Mouse (Mus musculus) ZHBTc4 (cell line): ENCODE measurements around the gene Bcl11b.

Experiments used
- DNase-seq: peaks from one replicate; pipeline ENCODE4 v3.0.0-alpha.2; 2011; ENCODE audit warnings: low read depth, low spot score

The Bcl11b gene

DNA sequence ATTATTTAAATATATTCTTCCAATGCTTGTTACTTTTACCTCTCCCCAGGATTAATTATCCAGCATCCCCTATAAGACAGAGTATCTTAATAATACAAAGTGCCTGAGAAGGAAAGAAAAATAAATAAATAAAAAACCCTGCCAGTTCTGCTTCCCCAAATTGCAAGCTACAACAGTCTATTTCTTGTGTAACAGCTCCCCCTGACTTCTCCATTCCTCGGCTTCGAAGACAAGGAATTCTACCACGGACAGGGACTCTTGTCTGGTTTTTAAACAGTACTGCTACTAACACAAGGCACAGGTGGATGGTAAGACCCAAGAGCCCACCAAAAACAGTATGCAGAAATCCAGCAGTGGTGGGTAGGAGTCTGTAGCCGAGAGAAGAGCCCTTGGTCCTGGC, 64.2 kb downstream of the Bcl11b start:
- DNase-seq: no peak

DNA sequence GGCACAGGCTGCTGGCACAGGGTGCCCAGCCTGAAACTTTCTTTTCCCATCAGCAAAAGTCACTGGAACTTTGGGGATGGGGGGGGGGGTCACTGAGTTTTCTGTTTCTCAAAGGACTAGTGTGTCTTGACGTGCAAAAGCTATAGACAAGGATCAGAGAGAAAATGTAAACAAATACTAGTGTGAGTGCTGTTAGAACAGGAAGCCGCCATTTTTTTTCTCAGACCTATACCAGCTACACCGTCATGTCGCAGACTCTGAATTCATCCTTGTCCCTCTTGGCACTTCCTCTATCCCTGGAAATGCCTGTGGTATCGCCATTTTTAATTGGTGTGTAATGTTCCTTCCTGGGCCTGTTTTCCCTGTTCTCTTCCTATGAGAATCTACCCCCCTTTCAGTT, 66.4 kb downstream of the Bcl11b start:
- DNase-seq: no peak

DNA sequence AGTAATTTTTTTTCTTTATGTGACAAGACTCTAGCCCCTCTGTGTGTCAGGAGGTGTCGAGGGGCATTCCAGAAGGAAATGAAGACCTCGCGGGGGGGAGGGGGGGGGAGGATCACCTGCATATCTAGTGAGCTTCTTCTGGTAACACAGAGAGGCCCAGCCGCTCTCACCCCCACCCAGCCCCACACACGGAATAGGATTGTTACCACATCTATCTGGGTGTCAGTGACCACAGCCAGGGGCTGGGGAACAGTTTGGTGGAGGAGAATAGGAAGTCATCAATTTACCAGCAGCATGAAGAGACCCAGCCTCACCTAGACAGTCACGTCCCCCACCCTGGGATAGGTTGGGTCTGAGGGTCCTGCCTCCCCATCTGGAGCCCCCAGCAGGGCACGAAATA, 67.0 kb downstream of the Bcl11b start:
- DNase-seq: no peak

DNA sequence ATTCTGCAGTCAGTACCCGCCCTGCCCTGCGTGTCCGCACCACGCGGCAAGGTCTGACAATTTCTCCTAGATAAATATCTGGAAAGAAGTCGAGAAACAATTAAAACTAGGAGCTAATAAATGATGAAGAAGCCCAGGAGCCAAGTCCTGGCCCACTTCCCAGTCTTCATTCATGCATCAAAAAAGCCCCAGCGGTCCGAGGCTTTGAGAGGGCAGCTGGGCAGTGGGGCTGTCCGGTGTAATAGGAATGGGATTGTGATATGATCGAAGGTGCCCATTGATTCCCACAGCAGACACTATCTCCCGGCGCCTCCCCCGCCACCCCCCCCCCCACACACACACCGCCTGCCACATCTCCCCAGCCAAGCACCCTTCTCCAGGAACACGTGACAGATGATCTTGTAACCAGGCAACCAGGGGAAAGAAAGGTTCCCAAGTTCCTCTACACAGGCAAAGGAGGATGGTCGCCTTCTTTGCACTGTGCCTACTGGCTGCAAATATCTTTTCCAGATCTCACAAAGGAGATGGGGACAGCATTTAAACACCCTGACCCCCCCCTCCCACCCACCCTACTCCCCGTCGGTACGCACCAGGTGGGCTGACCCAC, 68.5 kb downstream of the Bcl11b start:
- no peak for DNase-seq

DNA sequence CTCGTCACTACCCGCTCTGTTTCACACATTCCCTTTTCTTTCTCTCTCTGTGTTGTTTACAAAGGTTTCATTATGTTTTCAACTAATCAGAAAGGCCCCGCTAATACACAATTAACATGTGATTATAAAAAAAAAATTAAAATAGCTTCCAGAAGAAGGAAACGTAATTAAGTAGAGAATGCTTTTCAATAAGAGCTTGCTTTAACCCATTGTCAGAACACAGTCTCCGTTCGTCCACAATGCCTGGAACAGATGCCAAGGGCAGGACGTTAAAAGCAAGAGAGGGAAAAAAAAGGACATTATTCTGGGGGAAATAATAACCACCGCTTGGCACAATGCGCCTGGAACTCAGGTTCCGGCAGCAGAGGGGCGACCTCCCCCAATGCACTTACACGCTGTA, 71.3 kb downstream of the Bcl11b start:
- no peak for DNase-seq

DNA sequence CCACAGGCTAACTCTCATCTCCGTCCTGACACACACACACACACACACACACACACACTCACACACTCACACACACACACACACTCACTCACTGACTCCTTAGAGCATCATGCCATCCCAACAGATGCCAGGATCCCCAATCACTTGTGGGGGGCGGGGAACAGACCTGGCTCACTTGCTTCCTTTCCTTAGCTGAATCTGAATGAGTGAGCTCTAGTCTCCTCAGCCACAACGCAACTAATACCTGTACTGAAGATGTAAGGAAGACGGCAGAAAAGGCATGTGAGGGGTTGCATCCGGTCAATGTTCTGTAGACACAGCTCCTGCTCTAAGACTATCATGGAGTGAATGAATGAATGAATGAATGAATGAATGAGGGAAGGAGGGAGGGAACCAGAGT, 71.9 kb downstream of the Bcl11b start:
- no peak for DNase-seq

DNA sequence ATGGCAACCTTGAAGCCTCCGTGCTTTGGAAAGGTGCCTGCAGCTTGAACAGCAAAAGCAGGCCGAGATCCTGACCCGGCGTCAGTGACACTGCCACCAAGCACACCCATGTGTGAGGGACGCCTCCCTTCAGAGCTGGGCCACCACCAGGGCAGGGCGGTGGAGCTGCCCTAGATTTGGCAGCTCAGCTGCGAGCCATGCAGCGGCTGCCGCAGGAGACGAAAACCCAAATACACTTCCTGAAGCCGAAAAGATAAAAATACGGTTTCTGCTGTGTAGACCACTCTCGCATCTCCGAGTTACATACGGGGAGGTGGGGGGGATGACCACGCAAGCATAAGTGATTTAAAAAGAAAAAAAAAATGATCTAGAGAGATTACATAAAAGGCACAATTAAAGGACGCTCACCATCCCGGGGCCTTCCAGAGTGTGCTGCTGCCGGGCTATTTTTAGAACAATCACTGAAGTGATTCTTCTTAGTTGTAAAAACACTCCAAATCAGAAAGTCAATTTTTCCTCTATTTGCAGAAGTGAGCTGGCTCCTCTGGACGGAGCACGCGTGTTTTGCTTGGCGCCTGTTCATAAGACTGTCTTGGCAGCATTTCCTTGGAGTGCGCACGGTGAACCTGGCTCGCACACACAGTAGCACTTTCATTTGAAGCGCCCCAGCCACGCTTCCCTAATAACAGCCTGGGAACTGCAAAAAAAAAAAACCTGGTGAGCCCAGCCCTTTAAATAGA, 72.6 kb downstream of the Bcl11b start:
- DNase-seq: no peak

DNA sequence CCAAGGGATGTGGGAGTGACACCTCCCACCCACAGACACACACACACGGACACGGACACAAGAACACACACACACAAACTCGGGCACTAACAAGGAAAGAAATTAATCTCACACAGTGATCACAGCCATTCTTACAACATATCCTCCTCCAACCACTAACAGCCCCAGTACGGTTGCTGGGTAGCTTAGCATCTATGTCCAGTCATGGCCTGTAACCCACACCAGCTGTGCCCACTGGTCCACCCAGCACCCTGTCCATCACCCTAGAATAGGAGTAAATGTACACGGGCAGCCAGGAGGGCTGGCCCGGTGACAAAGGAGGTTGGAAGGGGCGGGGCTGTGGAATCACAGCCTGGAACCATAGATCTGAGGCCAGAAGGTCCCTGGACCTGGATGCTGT, 74.5 kb downstream of the Bcl11b start:
- no peak for DNase-seq

DNA sequence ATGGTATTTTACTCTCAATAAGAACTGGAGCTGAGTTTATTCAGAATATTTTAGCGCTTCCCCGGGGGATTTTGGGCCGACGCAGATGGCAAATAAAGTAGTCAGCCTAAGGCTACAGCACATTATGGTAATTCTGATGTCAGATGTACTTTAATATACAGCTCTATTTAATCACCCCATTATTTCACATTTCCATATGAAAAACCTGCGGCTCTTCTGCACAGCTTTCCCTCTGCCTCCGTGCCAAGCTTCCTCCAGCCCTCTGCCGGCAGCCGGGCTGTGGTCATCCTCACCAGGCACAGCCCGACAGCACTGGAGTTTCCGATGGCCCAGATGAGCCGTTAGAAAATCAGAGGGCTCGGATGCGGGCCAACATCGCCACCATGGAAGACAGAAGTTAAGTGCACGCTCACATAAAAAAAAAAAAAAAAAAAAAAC, 74.9 kb downstream of the Bcl11b start:
- DNase-seq: no peak

DNA sequence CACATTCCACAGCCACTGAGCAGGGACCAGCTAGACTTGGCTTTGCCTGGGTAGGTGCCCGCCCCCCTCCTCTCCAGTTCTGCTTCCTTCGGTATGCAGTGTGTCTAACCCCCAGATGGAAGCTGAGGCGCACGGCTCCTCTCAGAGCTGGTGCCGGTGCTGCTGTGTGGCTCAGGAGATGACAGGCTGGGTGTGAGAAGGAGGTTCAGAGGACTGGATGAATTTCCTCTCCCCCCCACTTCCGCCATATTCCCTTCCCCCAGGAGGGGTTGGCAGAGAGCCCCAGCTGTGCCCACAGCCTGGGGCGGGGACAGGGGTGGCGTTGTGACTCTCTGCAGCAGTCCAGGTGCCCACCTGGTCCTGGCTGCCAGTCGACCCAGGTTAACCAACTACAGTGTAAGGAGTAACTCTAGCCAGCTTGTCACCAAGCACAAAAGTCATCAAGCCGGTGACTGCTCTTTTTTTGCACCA, 75.4 kb downstream of the Bcl11b start:
- no peak for DNase-seq

DNA sequence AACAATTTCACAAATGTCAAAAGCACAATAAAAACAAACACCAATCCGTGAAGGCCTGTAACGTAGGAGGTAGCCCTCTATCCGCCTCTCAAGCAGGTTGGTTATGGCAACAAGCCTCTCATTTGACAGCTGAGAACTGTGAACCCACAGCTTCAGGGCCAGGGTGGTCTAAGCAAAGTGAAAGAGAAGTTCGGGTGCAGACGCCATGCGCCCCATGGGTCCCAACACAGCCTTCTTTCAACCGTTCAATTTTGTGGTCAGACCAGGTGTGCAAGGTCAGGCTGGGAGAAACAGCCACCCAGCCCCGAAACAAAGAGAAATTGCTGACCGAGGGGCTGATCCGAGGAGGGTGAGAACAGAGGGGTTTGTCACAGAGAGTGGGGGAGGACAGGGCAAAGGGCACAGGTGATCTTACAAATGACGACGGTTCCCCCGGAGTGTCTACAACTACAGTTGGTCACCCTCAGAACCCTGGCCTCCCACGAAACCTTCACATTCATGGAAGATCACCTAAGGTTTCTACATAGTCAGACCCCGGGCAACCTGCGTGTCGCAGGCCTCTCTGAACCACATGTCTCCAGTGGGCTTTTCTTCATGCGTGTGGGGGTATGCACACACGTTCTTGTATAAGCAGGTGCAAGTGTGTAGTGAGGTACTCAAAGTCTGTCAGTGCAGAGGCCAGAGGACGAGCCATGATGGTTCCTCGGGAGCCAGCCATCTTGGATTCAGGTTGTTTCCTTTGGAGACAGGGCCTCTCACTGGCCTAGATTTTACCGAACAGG, 77.1 kb downstream of the Bcl11b start:
- no peak for DNase-seq

DNA sequence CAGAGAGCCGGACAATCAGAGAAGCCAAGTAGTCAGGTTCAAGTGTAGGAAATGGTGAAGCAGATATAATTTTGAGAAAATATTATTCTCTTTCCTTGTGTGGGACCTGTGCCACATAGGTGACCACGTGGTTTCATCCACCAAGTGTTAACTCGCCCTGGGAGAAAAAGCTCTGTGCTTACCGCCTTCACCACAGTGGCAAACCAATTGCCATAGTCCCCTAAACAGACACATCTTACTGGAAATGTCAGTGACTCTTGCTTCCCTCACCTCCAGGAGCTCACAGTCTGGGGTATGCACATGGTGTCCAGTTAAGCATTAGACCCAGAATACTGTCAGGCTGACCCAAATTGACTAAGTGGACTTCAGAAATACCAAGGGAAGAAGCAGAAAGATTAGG, 78.7 kb downstream of the Bcl11b start:
- no peak for DNase-seq

DNA sequence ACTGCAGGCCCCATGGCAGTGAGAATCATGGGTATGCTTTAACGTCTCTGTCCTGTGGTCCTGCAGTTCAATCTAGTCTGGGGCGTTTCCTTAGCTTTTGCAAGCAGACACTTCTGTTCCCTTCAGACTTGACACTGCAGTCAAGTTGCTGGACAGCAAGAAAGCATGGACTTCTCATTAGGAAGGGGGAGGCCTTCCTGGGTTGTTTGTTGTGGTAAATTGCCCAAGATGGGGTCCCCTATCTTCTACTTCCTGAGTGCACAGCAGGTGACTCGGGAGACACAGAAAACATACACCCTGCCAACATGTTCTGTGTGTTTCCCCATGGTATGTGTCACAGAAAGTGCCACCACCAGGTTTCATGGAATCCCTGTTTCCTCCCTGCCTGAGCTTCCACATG, 79.4 kb downstream of the Bcl11b start:
- no peak for DNase-seq

DNA sequence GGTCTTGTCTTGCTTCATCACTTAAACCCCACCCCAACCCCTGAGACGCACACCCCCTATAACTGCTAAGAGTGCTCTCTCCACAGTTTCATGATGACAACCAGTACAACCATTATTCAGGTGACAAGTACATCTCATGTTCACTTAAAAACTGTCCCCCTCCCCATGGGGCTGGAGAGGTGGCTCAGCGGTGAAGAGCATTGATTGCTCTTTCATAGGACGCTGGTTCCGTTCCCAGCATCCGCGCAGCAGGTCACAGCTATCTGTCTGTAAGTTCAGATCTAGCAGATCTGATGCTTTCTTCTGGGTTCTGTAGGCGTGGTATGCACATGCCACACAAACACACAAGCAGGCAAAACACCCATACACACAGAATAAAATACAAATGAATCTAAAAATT, 81.2 kb downstream of the Bcl11b start:
- no peak for DNase-seq

DNA sequence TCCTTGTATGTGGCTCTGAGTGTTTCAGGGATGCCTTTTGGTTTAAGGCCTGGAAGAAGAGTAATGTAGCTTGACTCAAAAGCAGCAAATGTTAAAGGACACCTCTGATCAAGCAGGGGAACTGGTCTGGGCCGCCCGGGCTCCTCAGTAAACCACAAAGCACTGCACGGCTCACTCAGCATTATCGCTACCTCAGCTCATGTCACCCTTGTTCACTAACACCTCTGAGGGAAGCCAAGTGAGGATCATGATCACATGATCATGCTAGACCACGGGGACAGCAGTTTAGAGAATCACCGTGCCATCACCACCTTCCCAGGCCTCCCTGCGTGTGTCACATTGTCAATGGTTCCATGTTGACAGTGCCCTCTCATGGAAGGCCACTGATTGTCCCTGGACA, 81.8 kb downstream of the Bcl11b start:
- no peak for DNase-seq

DNA sequence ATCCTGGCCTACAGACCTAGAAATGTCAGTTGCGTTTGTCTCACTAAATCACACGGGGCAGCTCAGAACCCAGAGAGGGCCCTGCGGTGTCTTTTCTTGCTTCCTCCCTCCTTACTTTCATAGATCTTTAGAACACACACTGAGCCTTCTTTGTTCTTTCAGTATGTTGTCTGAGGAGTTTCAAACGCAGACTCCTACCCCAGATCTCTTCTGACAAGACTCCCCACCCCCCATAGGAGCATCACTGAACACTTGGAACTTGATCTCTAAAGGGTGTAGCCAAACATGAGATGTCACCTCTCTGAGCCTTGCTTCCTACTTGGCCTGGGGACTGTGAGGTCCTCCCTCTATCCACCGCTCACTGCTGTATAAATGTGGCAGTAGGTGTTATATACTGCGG, 82.2 kb downstream of the Bcl11b start:
- no peak for DNase-seq

DNA sequence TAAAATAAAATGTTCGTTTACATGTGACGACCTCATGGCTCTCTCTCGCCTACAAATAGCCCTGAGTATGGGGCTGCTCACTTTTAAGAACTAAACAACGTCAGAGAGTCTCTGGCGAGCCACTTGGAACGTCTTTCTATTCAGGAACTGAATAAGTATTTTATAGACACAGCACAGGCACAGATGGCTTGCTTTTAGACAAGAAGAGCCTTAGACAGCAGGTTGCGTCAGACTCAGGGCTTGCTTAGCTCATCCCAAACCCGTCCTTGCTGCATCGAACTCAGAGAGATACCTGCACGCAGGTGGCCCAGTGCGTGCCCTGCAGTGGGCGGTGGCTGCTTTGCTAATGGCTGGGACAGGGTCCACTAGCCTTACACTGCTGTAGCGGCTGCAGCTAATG, 82.7 kb downstream of the Bcl11b start:
- no peak for DNase-seq

DNA sequence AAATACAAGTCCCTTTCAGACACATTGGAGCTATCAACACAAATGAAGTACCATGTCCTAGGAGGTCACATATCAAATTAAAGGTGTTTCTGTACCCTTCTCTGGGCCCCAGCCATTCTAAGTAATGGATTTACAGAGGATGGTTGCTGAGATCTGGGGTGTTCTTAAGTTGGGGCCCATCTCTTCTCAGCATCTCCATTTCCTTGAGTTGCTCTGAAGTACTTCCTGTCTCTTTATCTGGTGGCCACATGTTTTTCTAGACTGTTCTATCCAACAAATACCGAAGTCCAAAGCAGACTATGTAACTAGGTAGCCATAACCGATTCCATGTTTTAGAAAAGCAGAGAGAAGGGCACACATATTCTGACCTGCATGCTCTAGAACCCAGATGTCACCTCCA, 83.3 kb downstream of the Bcl11b start:
- DNase-seq: no peak

DNA sequence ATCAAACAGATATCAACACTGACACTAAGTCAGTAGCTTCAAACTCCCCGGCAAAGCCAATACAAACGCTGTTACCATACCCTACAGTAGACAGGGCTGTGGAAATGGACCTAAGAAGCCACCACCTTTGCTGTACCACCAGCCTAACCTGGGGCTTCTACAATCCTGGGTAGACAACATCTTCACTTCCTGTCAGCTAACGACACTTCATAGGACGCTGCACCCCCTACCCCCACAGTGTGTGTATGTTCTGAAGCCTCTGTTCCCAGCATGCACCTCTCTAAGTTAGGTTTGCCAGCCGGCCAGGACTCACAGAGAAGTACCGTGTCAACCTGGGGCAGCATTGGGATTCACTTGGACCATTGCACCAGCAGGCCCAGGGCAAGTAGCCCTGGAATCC, 84.6 kb downstream of the Bcl11b start:
- DNase-seq: no peak

DNA sequence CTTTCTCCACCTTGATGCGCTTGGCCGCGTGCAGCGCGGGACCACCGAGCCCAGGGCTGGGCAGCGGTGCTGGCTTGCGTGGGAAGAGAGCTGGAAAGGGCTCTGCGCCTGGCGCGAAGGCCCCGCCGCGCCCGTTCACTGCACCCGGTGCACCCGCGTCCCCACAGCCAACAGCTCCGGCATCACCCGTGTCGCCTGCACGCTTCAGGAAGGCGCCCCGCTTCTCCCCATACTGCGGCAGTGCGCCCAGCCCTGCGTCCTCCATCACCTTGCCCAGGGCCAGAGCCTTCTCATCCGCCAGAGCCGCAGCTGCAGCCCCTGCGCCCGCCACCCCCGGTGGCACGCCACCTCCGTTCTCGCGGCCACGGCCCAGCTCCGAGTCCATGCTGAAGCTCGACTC, 87.4 kb downstream of the Bcl11b start:
- peak; percentile 51 for DNase-seq

DNA sequence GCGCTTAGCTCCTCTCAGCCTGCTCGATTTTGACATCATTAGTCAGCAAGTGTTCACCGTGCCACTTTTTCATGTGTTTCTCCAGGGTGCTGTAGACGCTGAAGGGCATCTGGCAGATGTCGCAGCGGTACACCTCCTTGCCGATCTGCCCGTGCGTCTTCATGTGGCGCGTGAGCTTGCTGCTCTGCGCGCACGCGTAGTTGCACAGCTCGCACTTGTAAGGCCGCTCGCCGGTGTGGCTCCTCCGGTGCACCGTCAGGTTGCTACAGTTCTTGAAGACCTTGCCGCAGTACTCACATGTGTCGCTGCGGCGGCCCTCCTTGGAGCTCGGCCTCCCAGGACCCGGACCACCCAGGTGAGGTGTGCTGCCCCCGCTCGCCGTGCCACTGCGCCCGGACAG, 88.0 kb downstream of the Bcl11b start:
- DNase-seq: peak; percentile 90

DNA sequence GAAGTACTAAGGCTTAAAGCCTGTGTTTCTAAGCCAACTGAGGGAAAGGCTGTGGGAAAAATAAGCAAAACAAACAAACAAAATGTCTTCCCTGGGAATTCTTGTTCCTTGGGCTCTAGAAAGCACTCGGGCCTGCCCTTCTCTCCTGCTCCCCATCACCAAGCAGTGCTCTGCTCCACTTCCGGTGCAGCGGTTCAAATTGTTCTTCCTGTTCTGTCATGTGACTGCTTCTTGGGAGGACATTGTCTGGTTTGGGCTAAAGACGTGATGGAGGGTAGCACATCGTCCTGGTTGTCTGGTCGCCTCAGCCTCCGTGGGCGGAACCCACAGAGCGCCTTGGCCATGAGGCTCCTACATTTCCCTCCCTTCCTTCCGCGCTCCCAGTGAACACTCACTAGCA, 94.6 kb downstream of the Bcl11b start:
- DNase-seq: peak; percentile 26

DNA sequence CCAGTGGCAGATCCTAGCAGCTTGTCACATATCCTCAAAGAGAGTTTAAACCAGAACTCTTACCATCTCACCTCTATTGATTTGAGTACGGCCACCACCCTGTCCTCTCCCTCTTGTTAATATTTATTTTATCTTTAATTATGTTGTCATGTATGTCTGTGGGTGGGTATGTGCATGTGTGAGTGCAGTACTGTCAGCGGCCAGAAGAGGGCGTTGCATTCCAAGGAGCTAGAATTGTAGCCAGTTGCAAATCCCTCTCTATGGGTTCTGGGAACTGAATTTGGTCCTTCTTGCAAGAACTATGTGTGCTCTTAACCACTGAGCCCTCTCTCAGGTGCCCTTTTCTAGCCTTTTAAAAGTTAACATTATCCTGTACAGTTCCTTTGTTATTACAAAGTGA, 98.1 kb downstream of the Bcl11b start:
- peak; percentile 68 for DNase-seq
